Mouse (Mus musculus) ES-Bruce4 (cell line): Measurements from ENCODE around the gene Kri1.

Source experiments
- CTCF ChIP-seq: IDR thresholded peaks from one replicate; pipeline ENCODE4 v1.8.1; 2011; ENCODE audit warnings: low read depth, low read length
- EP300 ChIP-seq: IDR thresholded peaks from 2 replicates; pipeline ENCODE4 v1.6.1; 2011; ENCODE audit warnings: low read depth, low read length; ENCODE audit not compliant: insufficient read depth
- POLR2A ChIP-seq: IDR thresholded peaks from one replicate; pipeline ENCODE4 v1.8.1; 2011; ENCODE audit warnings: low read length; ENCODE audit not compliant: insufficient read depth

DNA sequence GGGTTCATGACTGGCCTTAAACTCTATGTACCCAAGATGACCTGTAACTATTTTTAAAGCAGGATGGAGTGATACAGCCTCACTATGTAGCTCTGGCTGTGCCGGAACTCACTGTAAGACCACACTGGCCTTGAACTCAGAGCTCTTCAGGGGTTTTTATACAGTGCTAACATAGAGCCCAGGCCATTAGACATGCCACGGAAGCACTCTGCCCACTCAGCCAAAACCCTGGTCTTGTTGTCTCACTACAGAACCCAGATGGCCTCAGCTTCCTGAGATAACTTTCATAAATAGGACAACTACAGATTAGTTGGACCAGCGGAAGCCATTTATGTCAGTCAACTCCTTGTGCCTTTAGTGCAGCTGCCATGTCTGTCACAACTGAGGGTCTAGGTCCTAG lies 13.4 kb downstream of the Kri1 start:
- no peak for TF ChIP-seq POLR2A
- no peak for TF ChIP-seq EP300
- TF ChIP-seq CTCF: no peak
